Mouse (Mus musculus): ENCODE results near the gene Cpn1.

- no peak for TF ChIP-seq POLR2A (IDR thresholded peaks at IDR 0.05; ENCODE audit: borderline replicate concordance, extremely low read depth, insufficient read depth, insufficient read length, poor library complexity, severe bottlenecking)
- no peak for TF ChIP-seq CTCF (IDR thresholded peaks at IDR 0.05; ENCODE audit: borderline replicate concordance, extremely low read depth, insufficient read depth, insufficient read length)
Observed at GRCm38 (mm10) chr19:43926141-43926987, 60.0 kb downstream of the Cpn1 start.
